Mouse (Mus musculus) stomach, embryonic 14.5 days (tissue): ENCODE measurements at regions not wholly inside any gene's neighbourhood (a gene's known extent, or its start where the extent isn't known, plus 50 kb on each side); places are given as distances from the start of the nearest gene placed in this dataset.

Source experiments
- ATAC-seq: fragments of 200-750 bp; cut with Nextera tagmentation; 2 replicates; pipeline ENCODE4 v1.8.0; 2017; ENCODE audit warnings: low read depth, moderate TSS enrichment; ENCODE audit not compliant: insufficient number of reproducible peaks, insufficient read depth, low FRiP score
- H3K27ac ChIP-seq: fragments of 300-500 bp; sonication (generic); 2 replicates; pipeline ENCODE4 v1.5.1; 2014; ENCODE audit warnings: mild to moderate bottlenecking, low read length, moderate library complexity, mixed read lengths
- H3K27me3 ChIP-seq: fragments of 300-500 bp; sonication (generic); 2 replicates; pipeline ENCODE4 v1.6.1; 2014; ENCODE audit warnings: low read length, control low read depth, mixed read lengths; ENCODE audit not compliant: control insufficient read depth, insufficient read depth
- H3K36me3 ChIP-seq: fragments of 300-500 bp; sonication (generic); 2 replicates; pipeline ENCODE4 v1.6.1; 2014; ENCODE audit warnings: mild to moderate bottlenecking, control low read depth, low read length, moderate library complexity, mixed read lengths; ENCODE audit not compliant: control insufficient read depth, insufficient read depth
- H3K4me1 ChIP-seq: fragments of 300-500 bp; sonication (generic); 2 replicates; pipeline ENCODE4 v1.6.1; 2014; ENCODE audit warnings: low read length, control low read depth, mixed read lengths; ENCODE audit not compliant: control insufficient read depth, insufficient read depth
- H3K4me2 ChIP-seq: fragments of 300-500 bp; sonication (generic); replicated peaks from 2 replicates; pipeline ENCODE4 v1.6.1; 2014; ENCODE audit warnings: low read depth, low read length, control low read depth
- H3K4me3 ChIP-seq: fragments of 300-500 bp; sonication (generic); 2 replicates; pipeline ENCODE4 v1.5.1; 2014; ENCODE audit warnings: low read depth, low read length, control low read depth
- H3K9ac ChIP-seq: fragments of 300-500 bp; sonication (generic); replicated peaks from 2 replicates; pipeline ENCODE4 v1.6.1; 2014; ENCODE audit warnings: low read depth, mild to moderate bottlenecking, control low read depth, low read length, moderate library complexity, mixed read lengths
- H3K9me3 ChIP-seq: fragments of 300-500 bp; sonication (generic); 2 replicates; pipeline ENCODE4 v1.6.1; 2016; ENCODE audit warnings: low read depth, low read length, control low read depth; ENCODE audit not compliant: control insufficient read depth
- WGBS: fragments of 180-500 bp; shearing (Covaris S2); extraction: QIAGEN DNeasy Blood & Tissue Kit; methylation state at CpG from one replicate; pipeline ENCODE4 v1.1.7; 2014; 5-methylcytosine and 5-hydroxymethylcytosine counted together

- Histone ChIP-seq H3K27ac (no peak overlapping the region), H3K9me3 (no peaks in the 10 kb centered on the region), H3K4me2 (no peak overlapping the region), H3K9ac (no peak overlapping the region), H3K4me3 (no peak overlapping the region), H3K4me1 (no peaks in the 10 kb centered on the region), H3K27me3 (no peaks in the 10 kb centered on the region), H3K36me3 (no peaks in the 10 kb centered on the region)
- WGBS: 77% methylated on average over 10 of the region's 10 CpGs
- no peak for ATAC-seq
These were observed 63.7 kb downstream of the Nkx2-1 start for GRCm38 (mm10) chr12:56472856-56473647.

GRCm38 (mm10) chr12:56470932-56471500 lies 65.7 kb downstream of the Nkx2-1 start:
- no peak overlapping the region for H3K4me3 ChIP-seq
- 77% methylated on average over 10 of the region's 10 CpGs for WGBS

GRCm38 (mm10) chr12:56459508-56460119 lies 77.1 kb downstream of the Nkx2-1 start:
- H3K9me3 ChIP-seq: no peaks in the 10 kb centered on the region
- H3K4me2 ChIP-seq: peak overlapping the region; percentile 25
- no peak for ATAC-seq
- WGBS: 8% methylated on average over 10 of the region's 10 CpGs
- no peak overlapping the region for H3K9ac ChIP-seq
- no peak overlapping the region for H3K4me3 ChIP-seq
- H3K27ac ChIP-seq: no peak overlapping the region
- H3K36me3 ChIP-seq: no peaks in the 10 kb centered on the region
- no peaks in the 10 kb centered on the region for H3K4me1 ChIP-seq
- no peaks in the 10 kb centered on the region for H3K27me3 ChIP-seq

More at GRCm38 (mm10) chr12:56470932-56471500, 65.7 kb downstream of the Nkx2-1 start:
- Histone ChIP-seq H3K36me3 (no peaks in the 10 kb centered on the region), H3K9ac (no peak overlapping the region), H3K4me2 (no peak overlapping the region), H3K4me1 (no peaks in the 10 kb centered on the region), H3K9me3 (no peaks in the 10 kb centered on the region), H3K27me3 (no peaks in the 10 kb centered on the region), H3K27ac (no peak overlapping the region)
- ATAC-seq: no peak

GRCm38 (mm10) chr12:56458665-56459507 lies 77.8 kb downstream of the Nkx2-1 start:
- 19% methylated on average over 16 of the region's 16 CpGs for WGBS
- ATAC-seq: no peak
- no peak overlapping the region for H3K9ac ChIP-seq
- no peaks in the 10 kb centered on the region for H3K9me3 ChIP-seq
- peak overlapping the region; percentile 25 for H3K4me2 ChIP-seq
- H3K4me1 ChIP-seq: no peaks in the 10 kb centered on the region
- H3K27me3 ChIP-seq: no peaks in the 10 kb centered on the region
- no peaks in the 10 kb centered on the region for H3K36me3 ChIP-seq
- H3K4me3 ChIP-seq: no peak overlapping the region
- H3K27ac ChIP-seq: no peak overlapping the region

GRCm38 (mm10) chr12:56457951-56458350 lies 78.8 kb downstream of the Nkx2-1 start:
- Histone ChIP-seq H3K9me3 (no peaks in the 10 kb centered on the region), H3K4me2 (no peak overlapping the region), H3K4me3 (no peak overlapping the region), H3K9ac (no peak overlapping the region), H3K27me3 (no peaks in the 10 kb centered on the region), H3K27ac (no peak overlapping the region), H3K36me3 (no peaks in the 10 kb centered on the region), H3K4me1 (no peaks in the 10 kb centered on the region)
- 54% methylated on average over 5 of the region's 5 CpGs for WGBS
- ATAC-seq: no peak

- H3K27ac ChIP-seq: no peak overlapping the region
- WGBS: 4% methylated on average over 2 of the region's 2 CpGs
These were observed 79.4 kb downstream of the Nkx2-1 start for GRCm38 (mm10) chr12:56457356-56457755.

GRCm38 (mm10) chr12:56450261-56450660 lies 86.4 kb downstream of the Nkx2-1 start:
- Histone ChIP-seq H3K4me2 (no peak overlapping the region), H3K4me3 (no peak overlapping the region), H3K9me3 (no peaks in the 10 kb centered on the region), H3K27me3 (no peaks in the 10 kb centered on the region), H3K27ac (no peak overlapping the region), H3K4me1 (no peaks in the 10 kb centered on the region), H3K36me3 (no peaks in the 10 kb centered on the region), H3K9ac (no peak overlapping the region)
- no peak for ATAC-seq
- 74% methylated on average over 2 of the region's 2 CpGs for WGBS

More at GRCm38 (mm10) chr12:56457356-56457755, 79.4 kb downstream of the Nkx2-1 start:
- no peak for ATAC-seq
- H3K4me3 ChIP-seq: no peak overlapping the region
- H3K4me1 ChIP-seq: no peaks in the 10 kb centered on the region
- no peak overlapping the region for H3K4me2 ChIP-seq
- H3K9me3 ChIP-seq: no peaks in the 10 kb centered on the region
- no peaks in the 10 kb centered on the region for H3K27me3 ChIP-seq
- no peaks in the 10 kb centered on the region for H3K36me3 ChIP-seq
- no peak overlapping the region for H3K9ac ChIP-seq
